Mouse (Mus musculus): Measurements from ENCODE around the gene Fcgr4. TPM values are rescaled to one million over a fixed set of nuclear protein-coding genes. Genes with fewer than 3 reads are reported as not detected.

Fcgr4 gene
- total RNA-seq (2023): 10 to 100 TPM; 75.9 to 81.5 TPM

GRCm38 (mm10) chr1:171018737-171019136 is at the start of gene Fcgr4:
Gene Fcgr4 (plus strand): TSS chr1:171018920.

GRCm38 (mm10) chr1:170976447-170976846 is 42.3 kb upstream of the Fcgr4 start, which contains the start of gene Fcgr2b:
Gene Fcgr2b (minus strand): TSS chr1:170976547.

GRCm38 (mm10) chr1:171064491-171065242 is 45.9 kb downstream of the Fcgr4 start, which contains the start of gene Fcgr3:
Gene Fcgr3 (minus strand): TSS chr1:171064935.

Other genes starting within 250 kb of the Fcgr4 start
- 10 to 100 TPM; 17.8 to 22.1 TPM for gene Atf6, start 151.1 kb upstream of the Fcgr4 start, total RNA-seq (2023)
- under 1 TPM in 1 of 2 experiments, not detected in 1; 0.82 TPM for gene Gm26620, start 133.9 kb upstream of the Fcgr4 start, total RNA-seq (2023)
- 1 to 10 TPM; 4.1 to 4.6 TPM for gene Dusp12, start 133.4 kb upstream of the Fcgr4 start, total RNA-seq (2023)
- not detected for gene Fcrlb, start 106.0 kb upstream of the Fcgr4 start, total RNA-seq (2023)
- gene Fcrla, start 91.3 kb upstream of the Fcgr4 start, total RNA-seq (2023): 10 to 100 TPM in 1 of 2 experiments, 1 to 10 TPM in 1; 3.2 to 13.9 TPM
- gene Fcgr2b, start 42.4 kb upstream of the Fcgr4 start, total RNA-seq (2023): 10 to 100 TPM; 96.5 to 99.9 TPM
- gene Fcgr3, start 46.0 kb downstream of the Fcgr4 start, total RNA-seq (2023): 100 to 1,000 TPM; 411 to 427 TPM
- under 1 TPM; 0.67 to 0.73 TPM for gene Cfap126, start 95.0 kb downstream of the Fcgr4 start, total RNA-seq (2023)
- 100 to 1,000 TPM in 1 of 2 experiments, 10 to 100 TPM in 1; 76.6 to 106 TPM for gene Sdhc, start 131.7 kb downstream of the Fcgr4 start, total RNA-seq (2023)
- not detected for gene Mpz, start 131.8 kb downstream of the Fcgr4 start, total RNA-seq (2023)
- gene Pcp4l1, start 177.3 kb downstream of the Fcgr4 start, total RNA-seq (2023): 1 to 10 TPM in 1 of 2 experiments, under 1 TPM in 1; 0.29 to 1.4 TPM
- gene Nr1i3, start 195.1 kb downstream of the Fcgr4 start, total RNA-seq (2023): not detected
- 10 to 100 TPM; 11.9 to 16.4 TPM for gene Tomm40l, start 203.6 kb downstream of the Fcgr4 start, total RNA-seq (2023)
- gene Apoa2, start 206.1 kb downstream of the Fcgr4 start, total RNA-seq (2023): under 1 TPM in 1 of 2 experiments, not detected in 1; 0.89 TPM
- 1,000 to 10,000 TPM; 1,085 to 1,124 TPM for gene Fcer1g, start 215.4 kb downstream of the Fcgr4 start, total RNA-seq (2023)
- gene Adamts4, start 231.5 kb downstream of the Fcgr4 start, total RNA-seq (2023): not detected
- 10 to 100 TPM; 84.6 to 99.7 TPM for gene Ndufs2, start 232.5 kb downstream of the Fcgr4 start, total RNA-seq (2023)